Mouse (Mus musculus) testis, adult 2 months (tissue): Measurements from ENCODE around the gene Plscr5. TPM values are rescaled to one million over a fixed set of nuclear protein-coding genes. Genes with fewer than 3 reads are reported as not detected.

Source experiments
- H3K27ac ChIP-seq: fragments of 200-500 bp; 2 replicates; pipeline ENCODE4 v1.5.1; 2012; ENCODE audit warnings: low read depth, low read length; ENCODE audit not compliant: control insufficient read depth, insufficient read depth
- H3K27me3 ChIP-seq: fragments of 200-500 bp; 2 replicates; pipeline ENCODE4 v1.6.1; 2012; ENCODE audit warnings: mild to moderate bottlenecking, low read length, moderate library complexity; ENCODE audit not compliant: control insufficient read depth, insufficient read depth
- H3K36me3 ChIP-seq: fragments of 200-500 bp; 2 replicates; pipeline ENCODE4 v1.6.1; 2012; ENCODE audit warnings: mild to moderate bottlenecking, low read length; ENCODE audit not compliant: control insufficient read depth, insufficient read depth
- H3K4me1 ChIP-seq: fragments of 200-500 bp; 2 replicates; pipeline ENCODE4 v1.6.1; 2012; ENCODE audit warnings: low read length; ENCODE audit not compliant: control insufficient read depth, insufficient read depth
- H3K4me3 ChIP-seq: fragments of 200-500 bp; 2 replicates; pipeline ENCODE4 v1.5.1; 2012; ENCODE audit warnings: low read depth, mild to moderate bottlenecking, low read length, moderate library complexity, mixed read lengths; ENCODE audit not compliant: control insufficient read depth
- CTCF ChIP-seq: fragments of 200-500 bp; IDR thresholded peaks from 2 replicates; pipeline ENCODE4 v1.5.1; 2012; ENCODE audit warnings: low read depth, mild to moderate bottlenecking, inconsistent platforms, low read length, moderate library complexity; ENCODE audit not compliant: control insufficient read depth, insufficient read depth, insufficient replicate concordance
- POLR2A ChIP-seq: fragments of 200-500 bp; IDR thresholded peaks from 2 replicates; pipeline ENCODE4 v1.6.1; 2012; ENCODE audit warnings: low read depth, mild to moderate bottlenecking, inconsistent platforms, low read length, moderate library complexity; ENCODE audit not compliant: control insufficient read depth
- polyA plus RNA-seq: library from polyadenylated mRNA; depleted of rRNA; stranded (reverse); fragments of >200 nt; gene quantifications from 2 replicates; pipeline ENCODE4 v1.2.3, GENCODE M21; 2012

The Plscr5 gene
- polyA plus RNA-seq, 1 experiment: not detected

- Histone ChIP-seq H3K36me3 (no peaks in the 10 kb centered on the region), H3K4me1 (no peaks in the 10 kb centered on the region), H3K27me3 (no peaks in the 10 kb centered on the region), H3K27ac (no peak overlapping the region), H3K4me3 (no peak overlapping the region)
- TF ChIP-seq CTCF: no peak
- TF ChIP-seq POLR2A: no peak
Observed at GRCm38 (mm10) chr9:92198408-92198807, 5.7 kb downstream of the Plscr5 start.

GRCm38 (mm10) chr9:92199564-92199963 lies 6.8 kb downstream of the Plscr5 start:
- Histone ChIP-seq H3K4me3 (no peak overlapping the region), H3K27ac (no peak overlapping the region), H3K36me3 (no peaks in the 10 kb centered on the region), H3K4me1 (no peaks in the 10 kb centered on the region), H3K27me3 (no peaks in the 10 kb centered on the region)
- no peak for TF ChIP-seq POLR2A
- no peak for TF ChIP-seq CTCF

GRCm38 (mm10) chr9:92204397-92204796 lies 11.7 kb downstream of the Plscr5 start:
- Histone ChIP-seq H3K27me3 (no peaks in the 10 kb centered on the region), H3K27ac (no peak overlapping the region), H3K4me1 (no peaks in the 10 kb centered on the region), H3K36me3 (no peaks in the 10 kb centered on the region), H3K4me3 (no peak overlapping the region)
- no peak for TF ChIP-seq POLR2A
- TF ChIP-seq CTCF: no peak

GRCm38 (mm10) chr9:92207307-92207706 lies 14.6 kb downstream of the Plscr5 start:
- no peaks in the 10 kb centered on the region for H3K4me1 ChIP-seq
- H3K27me3 ChIP-seq: no peaks in the 10 kb centered on the region
- H3K4me3 ChIP-seq: no peak overlapping the region
- no peaks in the 10 kb centered on the region for H3K36me3 ChIP-seq
- no peak overlapping the region for H3K27ac ChIP-seq
- no peak for TF ChIP-seq POLR2A
- TF ChIP-seq CTCF: no peak

GRCm38 (mm10) chr9:92207757-92208156 lies 15.0 kb downstream of the Plscr5 start:
- Histone ChIP-seq H3K4me3 (no peak overlapping the region), H3K27me3 (no peaks in the 10 kb centered on the region), H3K27ac (no peak overlapping the region), H3K36me3 (no peaks in the 10 kb centered on the region), H3K4me1 (no peaks in the 10 kb centered on the region; the same call in 1 of the 2 replicates)
- TF ChIP-seq CTCF: no peak
- no peak for TF ChIP-seq POLR2A

- Histone ChIP-seq H3K27ac (no peak overlapping the region), H3K4me1 (no peaks in the 10 kb centered on the region; the same call in 1 of the 2 replicates), H3K27me3 (no peaks in the 10 kb centered on the region), H3K36me3 (no peaks in the 10 kb centered on the region), H3K4me3 (no peak overlapping the region)
- TF ChIP-seq POLR2A: no peak
- TF ChIP-seq CTCF: no peak
Observed at GRCm38 (mm10) chr9:92209850-92210249, 17.1 kb downstream of the Plscr5 start.

- no peaks in the 10 kb centered on the region; the same call in 1 of the 2 replicates for H3K4me1 ChIP-seq
- H3K27me3 ChIP-seq: no peaks in the 10 kb centered on the region
- H3K36me3 ChIP-seq: no peaks in the 10 kb centered on the region
- TF ChIP-seq POLR2A (no peak), CTCF (no peak)
- no peak overlapping the region for H3K4me3 ChIP-seq
- no peak overlapping the region for H3K27ac ChIP-seq
Observed at GRCm38 (mm10) chr9:92210386-92210967, 17.7 kb downstream of the Plscr5 start.
